Mouse (Mus musculus) thymus, postnatal 25 days (tissue): ENCODE measurements around the gene Nfe2l2.
A peak's percentile ranks its signal among the peaks of the same experiment; 100 is the strongest.
"Not testable (repeated sequence)": the region's sequence is repeated elsewhere in the genome, so short reads cannot be mapped to it uniquely, and the experiment has no call there.

Experiments used
- DNase-seq: peaks from one replicate; pipeline ENCODE4 v3.0.0; 2022

Nfe2l2 gene

DNA sequence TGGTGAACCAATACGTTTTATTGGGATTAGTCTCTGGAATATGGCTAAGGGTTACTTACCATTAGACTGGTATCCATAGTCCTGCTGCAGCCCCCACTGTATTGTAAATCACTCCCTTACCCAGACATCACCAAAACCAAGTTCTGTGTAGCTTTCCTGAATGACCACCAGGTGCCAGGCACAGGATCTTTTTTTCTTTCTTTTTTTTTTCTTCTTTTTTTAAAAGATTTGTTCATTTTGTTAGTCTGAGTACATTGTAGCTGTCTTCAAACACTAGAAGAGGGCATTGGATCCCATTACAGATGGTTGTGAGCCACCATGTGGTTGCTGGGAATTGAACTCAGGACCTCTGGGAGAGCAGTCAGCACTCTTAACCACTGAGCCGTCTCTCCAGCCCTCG, 8.6 kb upstream of the Nfe2l2 start:
- DNase-seq, result no peak

DNA sequence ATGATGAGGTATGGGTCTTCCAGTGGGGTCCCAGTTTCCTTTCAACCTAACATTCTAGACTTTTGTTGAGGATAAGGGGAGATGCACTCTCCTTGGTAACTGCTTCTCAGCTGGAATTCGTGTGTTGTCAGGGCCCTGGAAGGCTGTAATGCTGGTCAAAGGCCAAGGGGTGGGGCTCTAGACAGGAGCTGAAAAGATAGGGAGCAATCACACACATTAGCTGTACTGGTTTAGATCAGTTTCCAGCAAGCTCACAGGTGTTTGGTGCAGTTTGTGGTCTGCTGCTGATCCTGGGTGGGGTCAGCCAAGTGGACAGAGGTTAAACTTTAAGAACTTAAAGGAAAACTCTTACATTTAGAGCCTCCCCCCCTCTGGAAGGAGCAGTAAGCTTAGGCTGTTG, 3.0 kb upstream of the Nfe2l2 start:
- no peak for DNase-seq

DNA sequence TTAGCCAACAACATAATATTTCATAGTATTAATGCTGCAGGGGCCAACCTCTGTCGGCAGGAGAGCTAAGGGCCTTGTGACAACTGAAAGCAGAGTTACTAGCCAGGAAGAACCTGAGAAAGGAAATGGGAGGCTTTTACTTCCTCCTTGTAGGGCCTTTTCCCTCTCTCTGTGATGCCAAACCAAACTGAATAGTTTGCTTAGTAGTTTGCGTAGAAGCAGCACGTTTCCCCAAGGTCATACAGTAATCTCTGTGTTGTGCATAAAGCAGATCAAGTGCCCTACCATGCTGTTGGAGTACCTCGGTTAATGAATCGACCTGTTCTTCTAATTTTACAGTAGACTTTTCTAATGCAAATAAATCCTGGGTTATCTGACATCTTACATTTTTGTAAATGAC, 2.0 kb upstream of the Nfe2l2 start:
- no peak for DNase-seq

DNA sequence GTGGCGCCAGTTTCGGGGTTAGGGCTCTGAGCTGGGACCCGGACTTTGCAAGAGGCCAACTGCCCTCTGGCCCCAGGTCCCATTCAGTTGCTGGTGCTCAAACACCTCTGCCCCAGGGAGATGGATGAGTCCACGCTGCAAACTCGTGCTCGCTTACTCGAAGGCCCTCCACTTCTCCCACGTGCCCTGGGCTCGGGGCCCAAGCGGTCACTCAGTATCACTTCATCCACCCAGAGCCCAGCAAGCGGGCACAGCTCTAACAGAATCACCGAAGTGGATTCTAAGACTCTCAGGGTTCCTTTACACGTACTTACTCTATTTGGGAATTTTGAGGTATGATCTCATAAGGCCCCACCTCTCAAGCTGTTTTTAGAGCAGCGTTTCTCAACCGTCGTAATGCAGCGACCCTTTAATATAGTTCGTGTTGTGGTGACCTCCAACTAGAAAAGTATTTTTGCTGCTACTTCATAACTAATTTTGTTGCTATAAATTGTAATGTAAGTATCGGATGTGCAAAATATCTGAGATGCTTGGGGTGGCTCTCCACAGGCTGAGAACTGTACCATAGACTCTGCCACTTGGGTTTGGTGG, 816 bp upstream of the Nfe2l2 start:
- DNase-seq, result no peak

DNA sequence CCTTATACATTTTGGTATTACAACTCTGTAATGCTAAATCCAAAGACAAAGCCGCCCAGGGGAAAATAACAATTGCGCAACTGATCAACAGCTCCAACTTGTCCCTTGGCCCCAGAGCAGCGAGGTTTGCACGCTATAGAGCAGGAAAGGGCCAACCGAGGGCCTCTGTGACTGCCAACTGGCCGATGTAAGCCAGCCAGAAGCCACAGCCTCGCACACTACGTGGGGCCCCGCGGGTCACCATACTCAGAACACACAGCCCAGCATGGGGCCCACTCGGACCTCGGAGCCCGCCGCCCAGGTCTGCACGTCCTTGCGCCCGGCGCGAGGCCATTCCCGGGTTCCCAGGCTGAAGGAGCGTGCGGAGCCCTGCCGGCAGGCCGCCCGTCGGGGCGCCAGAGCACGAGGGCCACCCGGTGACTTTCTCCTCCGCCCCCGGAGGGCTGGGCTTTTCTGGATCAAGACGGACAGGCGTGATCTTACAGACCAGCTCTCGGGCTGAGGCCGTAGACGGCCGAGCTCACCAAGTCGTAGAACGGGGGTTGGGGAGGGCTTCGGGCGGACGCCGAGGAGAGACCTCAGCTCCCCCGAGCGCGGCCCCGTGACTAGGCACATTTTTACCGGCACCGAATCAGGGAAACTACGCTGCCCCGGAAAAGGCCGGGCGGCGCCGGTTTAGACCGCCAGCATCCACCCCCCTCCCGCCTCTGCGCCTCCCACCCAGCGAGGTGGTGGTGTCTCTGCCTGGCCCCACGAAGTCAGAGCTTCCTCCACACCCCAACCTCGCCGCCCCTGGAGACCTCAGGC, 863 bp downstream of the Nfe2l2 start:
- peak; percentile 83 for DNase-seq

DNA sequence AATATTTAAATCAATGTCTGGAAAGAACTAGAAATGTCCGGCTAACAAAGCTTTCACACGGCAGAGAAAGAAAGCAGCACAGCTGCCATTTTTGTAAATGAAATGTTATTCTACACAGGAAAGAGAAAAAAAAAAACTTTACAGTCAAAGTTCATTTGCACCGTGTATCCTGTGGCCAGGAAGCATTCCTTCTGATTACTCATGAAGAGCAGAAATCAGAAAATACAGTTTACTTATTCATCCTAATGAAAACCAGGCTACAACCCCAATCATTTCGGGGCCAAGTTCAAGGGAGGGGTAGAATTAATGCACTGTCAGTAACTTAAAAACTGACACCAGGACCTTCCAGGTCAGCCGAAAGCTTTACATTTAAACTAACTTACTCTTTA, 1.9 kb downstream of the Nfe2l2 start:
- no peak for DNase-seq

DNA sequence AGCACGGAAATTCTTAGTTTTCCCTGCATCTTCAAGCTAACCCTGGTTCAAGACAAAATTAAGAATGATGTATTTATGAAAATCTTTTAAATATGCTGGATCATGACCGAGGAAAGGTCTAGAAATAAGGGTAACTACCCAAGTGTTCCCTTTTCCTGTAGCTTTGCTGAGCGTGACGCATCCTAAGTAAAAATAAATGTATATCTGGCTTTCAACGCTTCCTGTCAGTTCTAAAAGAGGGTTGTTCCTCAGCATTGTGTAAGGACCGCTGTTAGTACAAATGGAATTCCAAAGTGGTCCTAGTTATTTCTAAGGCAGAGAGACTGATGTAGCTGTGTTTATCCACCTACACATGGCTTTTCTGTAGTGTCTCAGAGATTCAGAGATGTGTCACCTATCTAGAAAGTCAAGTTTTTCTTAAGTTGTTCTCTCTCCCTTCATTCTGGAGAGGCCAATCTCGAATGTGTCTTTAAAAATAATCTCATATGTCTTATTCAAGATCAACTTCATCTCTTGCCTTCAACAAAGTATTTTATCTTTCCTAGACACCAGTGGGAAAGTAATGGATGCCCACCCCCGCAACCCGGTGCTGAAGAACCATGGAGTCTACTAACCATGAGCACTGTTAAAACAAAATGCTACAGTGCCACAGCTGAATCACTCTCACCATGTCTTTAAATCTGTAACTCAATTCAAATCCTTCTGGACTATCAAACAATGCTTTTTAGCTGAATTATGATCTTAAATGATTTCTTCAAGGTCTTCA, 2.4 kb downstream of the Nfe2l2 start:
- DNase-seq, result no peak

DNA sequence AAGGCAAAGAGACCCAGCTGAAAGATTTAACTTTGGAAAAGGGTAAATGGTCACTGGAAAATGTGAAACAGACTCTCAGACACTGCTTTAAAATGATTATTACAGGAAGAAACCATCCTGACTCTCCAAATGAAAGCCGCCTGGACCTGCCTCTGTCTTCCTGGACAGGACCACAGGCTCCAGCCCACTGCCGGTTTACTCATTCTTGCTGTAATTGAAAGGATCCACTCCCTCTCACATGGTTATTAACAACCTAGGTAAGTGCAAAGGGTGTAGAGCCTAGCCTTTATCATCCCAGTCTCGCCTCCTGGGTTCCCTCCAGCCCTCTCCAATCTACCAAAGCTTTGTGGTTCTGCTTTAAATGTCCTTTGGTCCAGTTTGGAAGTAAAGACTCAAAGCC, 3.2 kb downstream of the Nfe2l2 start:
- DNase-seq, result no peak

DNA sequence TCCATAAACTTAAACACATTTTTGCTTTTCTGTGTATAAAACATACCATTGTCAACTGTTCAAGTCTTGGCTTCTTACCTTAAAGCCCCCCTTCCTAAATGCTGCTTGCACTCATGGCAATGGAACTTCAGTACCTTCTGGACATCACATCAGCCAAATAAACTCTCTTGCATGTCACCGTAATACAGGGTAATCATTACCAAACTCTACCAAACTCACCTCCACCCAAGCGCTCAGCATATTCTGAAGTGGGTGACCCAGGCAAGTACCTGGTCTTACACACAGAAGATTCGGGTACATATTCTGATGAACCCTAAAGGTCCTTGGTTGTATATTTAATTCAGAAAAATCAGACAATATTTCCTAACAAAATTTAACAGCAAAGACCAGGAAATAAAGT, 3.9 kb downstream of the Nfe2l2 start:
- DNase-seq, result no peak

DNA sequence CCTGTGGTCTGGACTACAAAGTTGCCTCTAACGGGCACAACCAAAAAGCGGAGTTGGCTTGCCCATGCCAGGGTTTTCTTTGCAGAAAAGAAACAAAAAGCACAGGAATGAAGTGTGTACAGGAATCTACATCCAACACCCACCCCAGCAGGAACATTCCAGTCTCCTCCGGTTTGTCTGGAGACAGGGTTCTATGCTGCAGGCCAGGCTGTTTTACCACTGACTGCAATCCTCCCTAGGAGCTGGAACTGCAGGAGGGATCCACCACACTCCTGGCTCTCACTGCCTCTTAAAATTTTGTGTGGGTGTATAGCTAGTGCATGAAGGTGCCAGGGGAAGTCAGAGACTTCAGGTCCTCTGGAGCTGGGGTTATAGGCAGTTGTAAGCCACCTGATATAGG, 5.6 kb downstream of the Nfe2l2 start:
- DNase-seq, result no peak

DNA sequence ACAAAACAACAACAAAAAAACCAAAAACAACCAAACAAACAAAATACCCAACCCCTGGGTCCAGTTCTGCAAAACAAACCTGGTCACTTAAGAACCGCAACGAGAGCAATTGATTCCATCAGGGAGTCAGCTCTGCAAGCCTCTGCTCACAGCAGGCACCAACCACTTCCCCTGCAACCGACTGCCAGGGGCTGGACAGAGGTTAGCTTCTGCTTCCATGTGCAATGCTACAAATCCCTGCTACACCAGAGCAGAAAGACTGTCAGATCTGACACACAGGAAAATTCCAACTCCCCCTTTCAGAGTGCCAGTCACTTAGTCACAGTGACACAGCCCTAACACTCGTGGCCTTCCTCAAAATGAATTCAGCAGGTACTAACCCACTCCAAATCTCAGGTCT, 6.4 kb downstream of the Nfe2l2 start:
- no peak for DNase-seq

DNA sequence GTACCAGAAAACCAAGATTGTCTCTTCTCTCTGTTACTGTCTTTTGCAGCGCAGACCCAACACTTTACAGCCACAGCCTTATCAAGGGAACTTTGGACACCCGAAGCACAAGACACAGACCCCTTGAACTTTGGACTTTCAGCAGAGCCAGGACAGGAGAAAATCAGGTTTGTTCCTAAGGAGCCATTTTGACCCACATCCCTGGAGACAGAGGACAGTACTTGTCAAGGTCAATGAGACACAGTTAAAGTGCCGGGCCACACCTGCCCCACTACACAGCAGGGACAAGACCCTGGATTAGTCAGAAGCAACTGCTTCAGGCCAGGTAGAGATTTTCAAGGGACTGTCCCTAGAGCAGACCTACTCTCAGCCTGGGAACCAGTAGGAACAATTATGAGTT, 7.2 kb downstream of the Nfe2l2 start:
- no peak for DNase-seq

DNA sequence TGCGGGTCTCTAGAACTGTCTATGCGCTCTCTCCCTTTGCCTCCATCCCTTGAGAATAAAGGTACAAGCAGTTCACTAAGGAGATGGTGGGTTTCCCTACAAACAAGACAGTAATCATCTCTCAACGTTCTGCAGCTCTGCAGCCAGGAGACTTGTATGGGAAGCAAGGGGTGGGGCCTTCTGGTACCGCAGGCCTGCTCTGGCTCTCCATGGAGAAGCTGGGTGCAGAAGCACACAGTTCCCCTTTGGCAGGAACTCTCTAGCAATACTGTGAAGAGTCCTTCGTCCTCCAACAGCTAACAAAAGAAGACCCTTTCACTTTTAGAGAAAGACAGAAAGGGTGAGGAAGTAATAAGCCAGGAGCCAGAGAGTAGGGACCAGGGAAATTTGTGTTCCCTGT, 8.1 kb downstream of the Nfe2l2 start:
- no peak for DNase-seq

DNA sequence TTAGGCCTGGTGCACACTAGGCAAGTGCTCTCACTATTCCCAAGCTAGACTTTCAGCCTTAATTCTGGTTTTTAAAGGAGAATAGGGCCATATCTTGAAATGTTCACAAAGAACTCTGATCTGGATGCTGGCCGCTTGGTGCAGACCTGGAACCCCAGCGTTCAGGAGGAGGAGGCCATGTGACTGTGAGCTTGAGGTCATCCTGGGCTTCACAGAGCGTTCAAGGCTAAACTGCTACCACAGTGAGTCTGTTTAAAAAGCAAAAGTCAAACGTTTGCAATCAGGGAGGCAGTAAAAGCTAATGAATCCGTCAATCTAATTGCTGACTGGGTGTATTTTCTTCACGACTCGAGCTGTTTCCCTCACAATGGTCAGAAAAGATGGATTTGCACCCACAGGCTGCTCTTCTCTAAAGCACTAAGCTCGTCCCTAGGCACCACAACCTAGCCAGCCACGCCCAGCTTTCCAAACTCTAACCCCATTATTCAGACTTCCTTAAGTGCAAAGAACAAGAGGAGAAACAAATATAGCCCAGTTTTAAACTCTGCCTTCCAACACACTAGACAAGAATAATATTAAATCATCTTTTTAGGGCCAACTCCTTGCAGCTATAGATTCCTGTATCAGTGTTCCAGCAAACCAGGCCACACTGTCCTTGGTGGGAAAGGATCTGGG, 8.6 kb downstream of the Nfe2l2 start:
- no peak for DNase-seq

DNA sequence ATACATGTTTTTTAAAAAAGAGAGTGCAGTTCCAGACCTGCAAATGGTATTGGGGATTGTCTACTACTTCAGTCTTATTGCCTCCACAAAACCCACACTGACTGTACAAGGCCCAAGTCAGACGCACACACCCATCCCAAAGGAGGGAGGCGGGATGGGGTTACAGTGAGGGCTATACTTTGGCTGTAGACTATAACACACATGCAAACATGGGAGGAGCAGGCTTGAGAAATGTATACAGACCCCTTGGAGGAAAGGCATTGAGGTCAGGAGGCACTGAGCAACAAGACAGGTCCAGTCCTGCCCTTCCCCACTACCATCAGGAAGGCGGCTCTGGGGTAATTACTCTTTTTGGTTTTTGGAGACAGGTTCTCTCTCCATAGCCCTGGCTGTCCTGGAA, 9.5 kb downstream of the Nfe2l2 start:
- not testable (repeated sequence) for DNase-seq

DNA sequence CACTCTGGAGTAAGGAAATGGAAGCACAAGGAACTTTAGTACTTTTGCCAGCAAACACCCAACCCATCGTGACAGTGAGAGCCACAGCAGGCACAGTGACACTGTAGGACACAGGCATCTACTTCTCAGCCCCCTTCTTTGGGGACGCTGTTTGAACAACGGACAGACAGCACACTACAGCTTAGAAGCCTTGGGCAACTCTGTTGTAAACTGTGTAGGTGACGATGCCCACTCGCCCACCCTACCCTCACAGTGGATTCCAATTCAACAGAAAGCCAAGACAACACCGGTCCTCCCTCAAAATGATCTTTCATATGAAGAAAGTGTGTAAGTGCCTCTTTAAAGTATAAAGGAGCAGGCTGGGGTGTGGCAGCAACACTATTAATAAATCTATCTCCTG, 12.1 kb downstream of the Nfe2l2 start:
- DNase-seq, result no peak

DNA sequence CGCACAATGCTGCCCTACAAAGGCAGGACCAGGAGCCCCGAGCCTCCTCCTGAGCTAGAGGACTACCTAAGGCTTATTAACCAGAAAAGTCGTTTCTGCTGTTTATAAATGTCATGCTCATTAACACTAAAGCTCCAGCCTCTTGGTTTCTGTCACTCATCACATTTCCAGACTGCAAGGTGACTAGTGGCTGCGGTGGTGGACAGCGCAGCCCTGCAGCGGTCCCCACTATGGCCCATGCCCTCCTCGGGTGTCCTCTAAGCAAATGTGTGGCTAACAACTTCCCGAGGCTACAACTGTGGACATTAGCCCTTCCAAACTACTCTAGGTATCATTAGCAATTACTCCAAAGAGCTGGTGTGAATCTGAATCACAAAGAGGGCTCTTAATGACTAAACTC, 13.1 kb downstream of the Nfe2l2 start:
- DNase-seq, result no peak

DNA sequence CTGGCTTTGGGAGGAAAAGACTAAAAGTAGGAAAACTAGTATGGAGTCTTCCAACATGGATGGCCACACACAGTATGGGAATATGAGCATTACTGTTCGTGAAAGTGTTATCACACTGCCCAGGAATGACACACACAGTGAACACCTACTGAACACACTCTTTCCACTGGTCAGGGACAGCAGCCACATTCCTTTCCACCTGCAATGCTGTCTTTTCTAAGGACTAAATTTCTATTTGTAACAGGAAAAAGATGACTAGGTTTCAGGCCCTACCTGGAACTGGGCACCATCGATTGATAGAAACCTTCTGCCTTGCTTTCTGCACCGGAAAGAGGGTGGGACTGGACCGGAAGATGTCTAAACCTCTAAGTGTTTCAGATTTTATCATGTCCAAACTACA, 13.8 kb downstream of the Nfe2l2 start:
- no peak for DNase-seq

DNA sequence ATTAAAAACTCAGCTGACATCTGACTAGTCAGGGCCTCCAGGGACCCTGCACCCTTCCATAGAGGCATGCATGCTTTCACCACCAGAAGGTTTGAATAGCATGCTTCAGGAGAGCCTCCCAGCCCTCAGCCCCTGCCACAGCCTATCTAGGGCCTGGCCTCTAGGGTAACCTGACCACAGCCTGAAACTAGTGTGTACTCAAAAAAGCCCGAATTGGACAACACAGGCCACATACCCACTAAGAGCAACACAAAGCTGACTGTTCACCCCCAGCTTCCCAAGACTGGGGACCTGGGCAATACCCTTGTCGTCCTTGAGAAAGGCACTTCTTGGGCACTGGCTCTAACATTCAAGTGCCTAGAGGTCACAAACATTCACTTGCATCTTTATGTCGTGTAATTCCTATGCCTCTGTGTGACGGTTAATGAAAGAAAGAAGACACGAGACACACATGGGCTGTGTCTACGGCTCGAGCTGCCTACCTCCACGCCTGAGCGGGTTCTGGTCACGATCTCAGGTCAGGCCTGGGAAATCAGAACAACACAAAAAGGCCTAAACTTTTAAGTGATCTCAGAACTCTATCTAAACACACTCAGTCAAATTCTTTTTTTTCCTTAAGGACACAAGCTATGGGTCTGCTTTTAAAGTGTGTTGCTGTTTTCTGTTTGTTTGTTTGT, 14.8 kb downstream of the Nfe2l2 start:
- DNase-seq, result no peak

DNA sequence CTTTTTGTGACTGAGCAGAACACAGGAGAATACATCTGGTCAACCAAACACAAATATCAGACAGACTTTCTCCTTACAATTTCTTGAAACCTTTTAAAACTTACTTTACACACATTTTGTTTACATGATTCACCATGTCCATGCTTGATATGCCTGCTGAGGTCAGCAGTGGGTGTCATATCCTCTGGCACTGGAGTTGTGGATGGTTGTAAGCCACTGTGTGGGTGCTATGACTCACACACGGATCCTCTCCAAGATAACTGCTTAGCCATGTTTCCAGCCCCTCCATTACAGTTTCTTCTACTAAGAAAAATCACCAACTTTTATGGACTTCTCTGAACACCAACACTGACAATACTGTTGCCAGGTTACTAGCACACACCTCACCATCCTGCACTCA, 15.5 kb downstream of the Nfe2l2 start:
- no peak for DNase-seq

DNA sequence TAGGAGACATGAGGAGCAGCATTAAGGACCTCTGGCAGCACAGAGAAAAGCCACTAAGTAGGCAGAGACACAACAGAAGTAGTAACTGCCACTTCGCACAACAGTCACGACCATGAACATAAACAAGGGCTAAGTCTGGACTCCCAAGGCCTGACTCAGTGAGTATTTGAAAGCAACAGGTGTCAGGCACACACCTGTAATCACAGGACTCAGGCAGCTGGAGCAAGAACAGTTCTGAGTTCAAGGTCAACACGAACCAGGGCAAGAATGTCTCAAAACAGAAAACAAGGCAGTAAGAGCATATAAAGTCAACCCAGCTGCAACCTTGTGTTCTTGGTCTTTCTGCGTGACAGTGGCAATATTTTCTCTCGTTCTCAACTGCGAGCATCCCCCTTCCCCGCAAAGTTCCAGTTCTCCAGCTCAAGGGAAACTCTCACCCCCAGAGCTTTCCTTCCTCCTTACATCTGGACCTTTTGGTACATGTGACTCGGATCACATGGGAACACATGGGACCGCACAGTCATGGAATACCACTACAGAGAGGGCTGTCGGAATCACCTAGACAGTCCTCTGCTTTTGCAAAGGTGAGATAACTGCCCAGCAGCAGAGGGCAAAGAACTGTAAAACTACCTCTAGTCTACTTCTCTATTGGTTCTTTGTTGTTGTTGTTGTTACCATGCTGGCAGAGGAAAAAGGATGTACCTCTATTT, 17.2 kb downstream of the Nfe2l2 start:
- no peak for DNase-seq

DNA sequence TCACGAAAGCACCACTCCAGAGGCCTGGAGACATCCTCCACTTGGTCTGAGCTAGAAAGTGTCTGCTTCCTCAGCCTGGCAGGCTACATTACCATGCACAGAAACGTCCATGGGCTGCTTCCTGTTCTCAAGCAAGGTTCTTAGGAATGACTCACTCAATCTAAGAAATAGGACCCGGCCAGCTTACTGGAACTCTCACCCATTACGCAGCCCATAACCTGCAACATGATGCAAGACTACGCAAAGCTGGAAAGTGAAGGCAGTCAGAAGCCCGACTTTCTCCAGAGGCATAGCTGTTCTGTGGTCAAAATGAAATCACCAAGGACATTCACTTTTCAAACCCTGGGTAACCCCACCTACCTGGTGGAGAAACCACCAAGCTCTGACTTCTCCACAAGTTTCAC, 19.0 kb downstream of the Nfe2l2 start:
- DNase-seq, result no peak
